Mouse (Mus musculus) gastrocnemius, postnatal 36 days (tissue): ENCODE measurements at regions not wholly inside any gene's neighbourhood (a gene's known extent, or its start where the extent isn't known, plus 50 kb on each side); places are given as distances from the start of the nearest gene placed in this dataset.

Experiments used
- DNase-seq, 2 experiments: peaks; one replicate each; pipeline ENCODE4 v3.0.0; 2022
- intact Hi-C: fragments of 180-260 bp; cut with DNase I; formaldehyde crosslinking; loops from one replicate; pipeline ENCODE4 v1.15.1; 2025

- DNase-seq = no peak
- intact Hi-C loops = no loop called here
Observed at GRCm38 (mm10) chr3:34525730-34526129, 124.5 kb upstream of the Sox2 start.

- intact Hi-C loops = no loop called here
- no peak for DNase-seq
Observed at GRCm38 (mm10) chr3:34522054-34522684, 128.0 kb upstream of the Sox2 start.

- no peak for DNase-seq
- intact Hi-C loops = no loop called here
Observed at GRCm38 (mm10) chr3:34521357-34522053, 128.7 kb upstream of the Sox2 start.

- intact Hi-C loops = no loop called here
- no peak for DNase-seq
Observed at GRCm38 (mm10) chr3:34512503-34513145, 137.6 kb upstream of the Sox2 start.

- no peak for DNase-seq
- intact Hi-C loops = no loop called here
Observed at GRCm38 (mm10) chr3:34510723-34511122, 139.5 kb upstream of the Sox2 start.

- intact Hi-C loops = no loop called here
- DNase-seq = no peak
Observed at GRCm38 (mm10) chr3:34509160-34509559, 141.0 kb upstream of the Sox2 start.

GRCm38 (mm10) chr3:34504573-34504894 lies 145.7 kb upstream of the Sox2 start:
- DNase-seq = no peak
- intact Hi-C loops = no loop called here

- no peak for DNase-seq
- intact Hi-C loops = no loop called here
Observed at GRCm38 (mm10) chr3:34503874-34504572, 146.2 kb upstream of the Sox2 start.

- no peak for DNase-seq
- intact Hi-C loops = no loop called here
Observed at GRCm38 (mm10) chr3:34496839-34497238, 153.4 kb upstream of the Sox2 start.

GRCm38 (mm10) chr3:34495615-34496014 lies 154.6 kb upstream of the Sox2 start:
- intact Hi-C loops = no loop called here
- DNase-seq = no peak

- no peak for DNase-seq
- intact Hi-C loops = no loop called here
Observed at GRCm38 (mm10) chr3:34493921-34494320, 156.3 kb upstream of the Sox2 start.

- intact Hi-C loops = no loop called here
- no peak for DNase-seq
Observed at GRCm38 (mm10) chr3:34489008-34489407, 161.2 kb upstream of the Sox2 start.

GRCm38 (mm10) chr3:34486441-34487050 lies 163.7 kb upstream of the Sox2 start:
- no peak for DNase-seq
- intact Hi-C loops = no loop called here

- DNase-seq = no peak
- intact Hi-C loops = no loop called here
Observed at GRCm38 (mm10) chr3:34485345-34486223, 164.6 kb upstream of the Sox2 start.

GRCm38 (mm10) chr3:34483934-34484333 lies 166.3 kb upstream of the Sox2 start:
- intact Hi-C loops = no loop called here
- no peak for DNase-seq

GRCm38 (mm10) chr3:34481821-34482713 lies 168.1 kb upstream of the Sox2 start:
- intact Hi-C loops = no loop called here
- no peak for DNase-seq

- intact Hi-C loops = no loop called here
- DNase-seq = no peak
Observed at GRCm38 (mm10) chr3:34481314-34481713, 168.9 kb upstream of the Sox2 start.

- intact Hi-C loops = no loop called here
- no peak for DNase-seq
Observed at GRCm38 (mm10) chr3:34474126-34474525, 176.1 kb upstream of the Sox2 start.

- DNase-seq = no peak
- intact Hi-C loops = no loop called here
Observed at GRCm38 (mm10) chr3:34470721-34471120, 179.5 kb upstream of the Sox2 start.
